ENCODE assay signal across 7 mouse cellular contexts in genomic region chr3:97075744-97076350, GRCm38 (mm10).
DNase-seq lines count a peak whose midpoint lies in the region; ATAC-seq and TF ChIP-seq lines count a peak whose summit lies in the region.
"Not testable (repeated sequence)": the region's sequence is repeated elsewhere in the genome, so short reads cannot be mapped to it uniquely, and the experiment has no call there.

No protein-coding gene starts in this region.

- H3K9me3 ChIP-seq in heart, embryonic 13.5 days; hindbrain, embryonic 15.5 days; lung, embryonic 15.5 days; midbrain, embryonic 11.5 days (ENCODE audit: control insufficient read depth, low read length): not testable (repeated sequence)

- H3K4me1 ChIP-seq in heart, embryonic 13.5 days = peaks cover 32% of the 10 kb centered on the region
- H3K4me1 ChIP-seq in hindbrain, embryonic 15.5 days (replicated peaks); kidney, adult 2 months (ENCODE audit: control insufficient read depth, insufficient read depth, low read length); lung, embryonic 15.5 days; midbrain, embryonic 11.5 days (ENCODE audit: control insufficient read depth, insufficient read depth, low read length): not testable (repeated sequence)

- H3K27ac ChIP-seq in heart, embryonic 13.5 days (replicated peaks); hindbrain, embryonic 15.5 days (replicated peaks); kidney, adult 2 months (ENCODE audit: insufficient read depth, low read depth, low read length); lung, embryonic 15.5 days; midbrain, embryonic 11.5 days (ENCODE audit: low read depth, low read length): not testable (repeated sequence)

- not testable (repeated sequence) for H3K9ac ChIP-seq in heart, embryonic 13.5 days; hindbrain, embryonic 15.5 days; lung, embryonic 15.5 days; midbrain, embryonic 11.5 days (ENCODE audit: low read length)

- peak; percentile 27 for DNase-seq in kidney, adult 2 months
- DNase-seq in midbrain, embryonic 11.5 days (ENCODE audit: low spot score, missing footprints) = not testable (repeated sequence)

- not testable (repeated sequence) for TF ChIP-seq CTCF in kidney, adult 2 months (conservative IDR thresholded peaks at IDR 0.05; ENCODE audit: insufficient read depth, insufficient read length, low read depth, low read length)

- ATAC-seq in CD4-positive, CD25-positive, alpha-beta regulatory T cell, adult 4 months = peak; percentile 45
- peak; percentile 25; the same call in 1 of the 2 replicates for ATAC-seq in frontal cortex, adult (ENCODE audit: low TSS enrichment)
- peak; percentile 73 for ATAC-seq in heart, embryonic 13.5 days (ENCODE audit: extremely low read depth, insufficient number of reproducible peaks, low FRiP score, low TSS enrichment)
- peak; percentile 55; the same call in 1 of the 2 replicates for ATAC-seq in hindbrain, embryonic 15.5 days (ENCODE audit: low FRiP score, low read depth)
- ATAC-seq in lung, embryonic 15.5 days (ENCODE audit: borderline replicate concordance, extremely low read depth, low FRiP score, low TSS enrichment) = peak; percentile 89
- 0 out of 2 replicates have a peak, but pooled peaks have one; percentile 52 for ATAC-seq in midbrain, embryonic 11.5 days (ENCODE audit: low FRiP score)

- not testable (repeated sequence) for H3K36me3 ChIP-seq in heart, embryonic 13.5 days; hindbrain, embryonic 15.5 days; kidney, adult 2 months (ENCODE audit: control insufficient read depth, insufficient read depth, low read length); lung, embryonic 15.5 days; midbrain, embryonic 11.5 days (ENCODE audit: control insufficient read depth, insufficient read depth, low read length)

- WGBS in heart, embryonic 13.5 days = 10% methylated on average over 2 of the region's 11 CpGs
- 8% methylated on average over 3 of the region's 11 CpGs for WGBS in hindbrain, embryonic 15.5 days
- 14% methylated on average over 3 of the region's 11 CpGs for WGBS in kidney, adult 2 months
- WGBS in lung, embryonic 15.5 days = 4% methylated on average over 2 of the region's 11 CpGs
- WGBS in midbrain, embryonic 11.5 days = 18% methylated on average over 2 of the region's 11 CpGs

- TF ChIP-seq POLR2A in kidney, adult 2 months (IDR thresholded peaks at IDR 0.05; ENCODE audit: low read depth, low read length) = not testable (repeated sequence)

- H3K4me2 ChIP-seq in heart, embryonic 13.5 days = peak overlapping the region; percentile 60
- H3K4me2 ChIP-seq in hindbrain, embryonic 15.5 days; midbrain, embryonic 11.5 days: not testable (repeated sequence)
- H3K4me2 ChIP-seq in lung, embryonic 15.5 days = peak overlapping the region; percentile 45; the same call in 1 of the 2 replicates

- not testable (repeated sequence) for H3K27me3 ChIP-seq in heart, embryonic 13.5 days (replicated peaks); hindbrain, embryonic 15.5 days; kidney, adult 2 months (replicated peaks; ENCODE audit: control insufficient read depth, insufficient read depth, low read length); lung, embryonic 15.5 days; midbrain, embryonic 11.5 days (ENCODE audit: control insufficient read depth, insufficient read depth, low read length)

- H3K4me3 ChIP-seq in heart, embryonic 13.5 days = 0 out of 2 replicates have a peak overlapping the region, but pooled peaks have one; percentile 42
- not testable (repeated sequence) for H3K4me3 ChIP-seq in hindbrain, embryonic 15.5 days; kidney, adult 2 months (ENCODE audit: insufficient read depth, low read depth, low read length); lung, embryonic 15.5 days; midbrain, embryonic 11.5 days (ENCODE audit: low read depth, low read length)

Comparison
In these comparisons a context has a peak if more than half of its experiments do, and no peak if none do; other contexts are left out.
1. ATAC-seq: peak in every context shown above with its lines; median percentile 89 in lung, embryonic 15.5 days; 73 in heart, embryonic 13.5 days; 55 in hindbrain, embryonic 15.5 days; 52 in midbrain, embryonic 11.5 days; 45 in CD4-positive, CD25-positive, alpha-beta regulatory T cell, adult 4 months; 25 in frontal cortex, adult.